Mouse (Mus musculus): Measurements from ENCODE around the gene Crtc3. TPM values are rescaled to one million over a fixed set of nuclear protein-coding genes. Genes with fewer than 3 reads are reported as not detected.

The Crtc3 gene
- total and polyA plus RNA-seq, 2 experiments from 2014 or later: 16.2 to 17.2 TPM

DNA sequence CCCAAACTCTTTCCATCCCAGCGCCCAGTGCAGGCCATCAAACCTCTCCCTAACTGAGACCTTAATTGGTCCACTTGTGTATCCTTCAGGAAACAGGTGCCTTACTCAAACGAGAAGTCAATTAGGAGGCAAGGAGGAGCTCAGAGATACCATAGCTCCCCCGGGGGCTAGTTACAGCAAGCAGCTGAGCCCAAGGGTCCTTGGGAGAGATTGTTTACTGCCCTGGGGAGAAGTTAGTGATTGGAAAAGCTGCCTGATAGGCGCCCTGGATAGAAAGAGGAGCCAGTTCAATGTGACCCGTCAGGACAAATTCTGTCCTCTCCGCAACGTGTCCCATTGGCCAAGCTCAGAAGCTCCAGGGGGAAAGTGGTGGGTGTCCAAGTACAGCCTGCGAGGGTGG is 11.0 kb upstream of the Crtc3 start:
- Histone ChIP-seq H3K36me3 (ENCODE audit: insufficient read depth, low read length) (no peaks in the 10 kb centered on the region), H3K27me3 (ENCODE audit: insufficient read depth, low read length) (no peaks in the 10 kb centered on the region), H3K9ac (replicated peaks; ENCODE audit: low read length) (no peak overlapping the region), H3K27ac (no peak overlapping the region), H3K4me2 (ENCODE audit: low read depth, low read length) (no peak overlapping the region), H3K4me1 (ENCODE audit: insufficient read depth, low read length) (no peaks in the 10 kb centered on the region), H3K9me3 (ENCODE audit: low read length) (no peaks in the 10 kb centered on the region), H3K4me3 (ENCODE audit: low read length) (no peak overlapping the region)
- DNase-seq (ENCODE audit: low spot score) (no peak), ATAC-seq (no peak)
- WGBS: 74% methylated on average over 8 of the region's 8 CpGs
- no peak for TF ChIP-seq CTCF (IDR thresholded peaks at IDR 0.05; ENCODE audit: low read depth)

DNA sequence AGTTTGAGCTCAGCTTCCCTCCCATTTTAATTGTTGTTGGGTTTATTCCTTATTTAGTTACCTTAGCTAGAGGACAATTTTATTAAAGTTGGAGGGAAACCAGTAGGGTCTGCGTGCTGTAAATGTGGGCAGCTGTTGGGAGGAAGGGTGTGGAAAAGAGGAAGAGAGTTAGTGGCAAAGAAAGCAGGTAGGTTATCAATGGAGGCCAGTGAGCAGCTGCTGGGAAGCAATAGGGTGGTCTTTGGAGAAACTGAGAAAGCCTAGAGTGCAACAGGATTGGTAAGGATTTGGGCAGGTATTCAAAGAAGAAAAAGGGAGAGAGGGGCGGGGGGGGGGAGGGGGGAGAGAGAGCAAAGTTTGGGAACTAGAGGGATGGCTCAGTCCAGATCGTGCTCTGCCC is 10.3 kb upstream of the Crtc3 start:
- no peaks in the 10 kb centered on the region for H3K36me3 ChIP-seq (ENCODE audit: insufficient read depth, low read length)
- no peak overlapping the region for H3K9ac ChIP-seq (replicated peaks; ENCODE audit: low read length)
- no peak overlapping the region for H3K4me3 ChIP-seq (ENCODE audit: low read length)
- 86% methylated on average over 3 of the region's 3 CpGs for WGBS
- TF ChIP-seq CTCF (IDR thresholded peaks at IDR 0.05; ENCODE audit: low read depth): no peak
- no peak overlapping the region for H3K4me2 ChIP-seq (ENCODE audit: low read depth, low read length)
- no peaks in the 10 kb centered on the region for H3K27me3 ChIP-seq (ENCODE audit: insufficient read depth, low read length)
- H3K4me1 ChIP-seq (ENCODE audit: insufficient read depth, low read length): no peaks in the 10 kb centered on the region
- DNase-seq (ENCODE audit: low spot score) (no peak), ATAC-seq (no peak)
- H3K27ac ChIP-seq: no peak overlapping the region
- H3K9me3 ChIP-seq (ENCODE audit: low read length): no peaks in the 10 kb centered on the region

GRCm38 (mm10) chr7:80697859-80698258 is 9.2 kb upstream of the Crtc3 start:
- Histone ChIP-seq H3K4me2 (ENCODE audit: low read depth, low read length) (no peak overlapping the region), H3K4me3 (ENCODE audit: low read length) (no peak overlapping the region), H3K27me3 (ENCODE audit: insufficient read depth, low read length) (no peaks in the 10 kb centered on the region), H3K36me3 (ENCODE audit: insufficient read depth, low read length) (no peaks in the 10 kb centered on the region), H3K4me1 (ENCODE audit: insufficient read depth, low read length) (no peaks in the 10 kb centered on the region), H3K9me3 (ENCODE audit: low read length) (no peaks in the 10 kb centered on the region), H3K9ac (replicated peaks; ENCODE audit: low read length) (no peak overlapping the region), H3K27ac (no peak overlapping the region)
- 60% methylated on average over 5 of the region's 5 CpGs for WGBS
- ATAC-seq (no peak), DNase-seq (ENCODE audit: low spot score) (no peak)
- TF ChIP-seq CTCF (IDR thresholded peaks at IDR 0.05; ENCODE audit: low read depth): no peak

DNA sequence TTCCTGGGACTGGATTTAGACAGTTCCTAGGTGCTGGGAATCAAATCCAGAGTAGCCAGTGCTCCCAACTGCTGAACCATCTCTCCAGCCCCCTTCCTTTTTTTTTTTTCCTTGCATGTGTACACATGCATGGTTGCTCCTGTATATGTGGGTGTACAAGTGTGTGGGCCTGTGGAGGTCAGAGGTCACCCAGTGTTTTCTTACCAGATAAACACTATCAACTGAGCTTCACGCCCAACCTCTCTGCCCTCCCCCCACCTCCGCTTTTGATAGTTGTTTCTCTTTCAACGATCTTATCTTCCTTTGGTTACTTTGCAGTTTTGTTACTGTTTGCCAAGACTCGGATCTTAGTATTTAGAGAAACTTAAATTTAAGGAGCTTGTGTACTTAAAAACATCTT is 8.2 kb upstream of the Crtc3 start:
- 77% methylated on average over 4 of the region's 4 CpGs for WGBS
- H3K4me2 ChIP-seq (ENCODE audit: low read depth, low read length): no peak overlapping the region
- no peaks in the 10 kb centered on the region for H3K27me3 ChIP-seq (ENCODE audit: insufficient read depth, low read length)
- TF ChIP-seq CTCF (IDR thresholded peaks at IDR 0.05; ENCODE audit: low read depth): no peak
- no peaks in the 10 kb centered on the region for H3K36me3 ChIP-seq (ENCODE audit: insufficient read depth, low read length)
- H3K4me1 ChIP-seq (ENCODE audit: insufficient read depth, low read length): no peaks in the 10 kb centered on the region
- DNase-seq (ENCODE audit: low spot score) (no peak), ATAC-seq (no peak)
- no peaks in the 10 kb centered on the region for H3K9me3 ChIP-seq (ENCODE audit: low read length)
- no peak overlapping the region for H3K4me3 ChIP-seq (ENCODE audit: low read length)
- no peak overlapping the region for H3K9ac ChIP-seq (replicated peaks; ENCODE audit: low read length)
- H3K27ac ChIP-seq: no peak overlapping the region

GRCm38 (mm10) chr7:80696334-80696733 is 7.7 kb upstream of the Crtc3 start:
- no peak overlapping the region for H3K4me3 ChIP-seq (ENCODE audit: low read length)
- TF ChIP-seq CTCF (IDR thresholded peaks at IDR 0.05; ENCODE audit: low read depth): no peak
- no peak overlapping the region for H3K27ac ChIP-seq
- H3K4me2 ChIP-seq (ENCODE audit: low read depth, low read length): no peak overlapping the region
- no peaks in the 10 kb centered on the region for H3K27me3 ChIP-seq (ENCODE audit: insufficient read depth, low read length)
- DNase-seq (ENCODE audit: low spot score) (no peak), ATAC-seq (no peak)
- H3K4me1 ChIP-seq (ENCODE audit: insufficient read depth, low read length): no peaks in the 10 kb centered on the region
- H3K36me3 ChIP-seq (ENCODE audit: insufficient read depth, low read length): no peaks in the 10 kb centered on the region
- no peak overlapping the region for H3K9ac ChIP-seq (replicated peaks; ENCODE audit: low read length)
- 46% methylated on average over 1 of the region's 1 CpGs for WGBS
- H3K9me3 ChIP-seq (ENCODE audit: low read length): no peaks in the 10 kb centered on the region

GRCm38 (mm10) chr7:80692472-80692871 is 3.8 kb upstream of the Crtc3 start:
- H3K27ac ChIP-seq: no peak overlapping the region
- H3K36me3 ChIP-seq (ENCODE audit: insufficient read depth, low read length): no peaks in the 10 kb centered on the region
- no peak overlapping the region for H3K4me2 ChIP-seq (ENCODE audit: low read depth, low read length)
- DNase-seq (ENCODE audit: low spot score): no peak
- no peaks in the 10 kb centered on the region for H3K9me3 ChIP-seq (ENCODE audit: low read length)
- no peak overlapping the region for H3K4me3 ChIP-seq (ENCODE audit: low read length)
- WGBS: 94% methylated on average over 9 of the region's 9 CpGs
- H3K27me3 ChIP-seq (ENCODE audit: insufficient read depth, low read length): no peaks in the 10 kb centered on the region
- no peaks in the 10 kb centered on the region for H3K4me1 ChIP-seq (ENCODE audit: insufficient read depth, low read length)
- H3K9ac ChIP-seq (replicated peaks; ENCODE audit: low read length): no peak overlapping the region
- no peak for TF ChIP-seq CTCF (IDR thresholded peaks at IDR 0.05; ENCODE audit: low read depth)
- no peak for ATAC-seq

- Histone ChIP-seq H3K4me2 (ENCODE audit: low read depth, low read length) (no peak overlapping the region), H3K4me3 (ENCODE audit: low read length) (no peak overlapping the region), H3K27me3 (ENCODE audit: insufficient read depth, low read length) (no peaks in the 10 kb centered on the region), H3K27ac (no peak overlapping the region), H3K36me3 (ENCODE audit: insufficient read depth, low read length) (no peaks in the 10 kb centered on the region), H3K4me1 (ENCODE audit: insufficient read depth, low read length) (peaks cover 7% of the 10 kb centered on the region; the same call in 1 of the 2 replicates), H3K9me3 (ENCODE audit: low read length) (no peaks in the 10 kb centered on the region), H3K9ac (replicated peaks; ENCODE audit: low read length) (no peak overlapping the region)
- ATAC-seq (no peak), DNase-seq (ENCODE audit: low spot score) (peak; percentile 15)
- TF ChIP-seq CTCF (IDR thresholded peaks at IDR 0.05; ENCODE audit: low read depth): no peak
- 32% methylated on average over 6 of the region's 6 CpGs for WGBS
These were observed 2.5 kb upstream of the Crtc3 start for GRCm38 (mm10) chr7:80691131-80691530.
